Mouse (Mus musculus): ENCODE data around the gene Aup1. TPM values are rescaled to one million over a fixed set of nuclear protein-coding genes. Genes with fewer than 3 reads are reported as not detected.

Aup1 gene
- 269 and 309 TPM in 2 replicates for polyA plus RNA-seq (2012; rRNA removed)

DNA sequence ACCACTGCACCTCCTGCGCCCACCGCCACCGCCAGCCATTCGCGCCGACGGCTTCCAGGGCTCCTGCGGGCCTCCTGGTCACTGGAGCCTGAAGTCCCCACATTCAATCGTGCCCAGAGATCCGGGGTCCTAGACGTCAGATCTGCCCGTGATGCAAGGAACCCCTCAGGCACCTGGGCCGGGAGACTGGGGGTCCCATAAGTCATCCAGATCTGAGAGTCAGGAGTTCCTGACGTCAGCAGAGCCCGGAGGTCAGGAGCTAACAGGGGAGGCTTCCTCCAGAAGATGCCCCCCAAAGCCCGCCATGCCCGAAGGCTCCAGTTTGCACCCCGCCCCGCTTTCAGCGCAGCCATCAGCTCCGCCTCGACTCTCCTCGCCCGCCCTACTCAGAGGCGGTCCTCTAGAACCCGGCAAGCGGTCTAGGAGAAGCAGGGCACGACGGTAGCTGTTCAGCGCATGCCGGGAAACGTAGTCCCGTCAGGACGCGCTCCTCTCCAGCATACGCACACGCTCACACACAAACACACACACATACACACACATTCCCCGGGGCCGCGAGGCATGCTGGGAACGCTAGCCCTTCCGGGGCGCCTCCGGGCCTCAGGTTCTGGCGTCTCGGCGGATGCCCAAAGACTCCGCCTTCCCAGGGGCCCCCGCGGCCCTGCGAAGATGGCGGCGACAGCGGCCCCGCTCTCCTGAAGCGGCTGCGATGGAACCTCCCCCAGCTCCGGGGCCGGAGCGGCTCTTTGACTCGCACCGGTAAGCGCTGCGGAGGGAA lies at the start of gene Aup1:
TSS of gene Aup1 (plus strand) at position 448 of the 778 bp plus-strand sequence.
- peak; percentile 60 for DNase-seq (ENCODE audit: low read depth)

- DNase-seq (ENCODE audit: low read depth): no peak
Observed at GRCm38 (mm10) chr6:83004872-83005271, 49.4 kb upstream of the Aup1 start.

DNA sequence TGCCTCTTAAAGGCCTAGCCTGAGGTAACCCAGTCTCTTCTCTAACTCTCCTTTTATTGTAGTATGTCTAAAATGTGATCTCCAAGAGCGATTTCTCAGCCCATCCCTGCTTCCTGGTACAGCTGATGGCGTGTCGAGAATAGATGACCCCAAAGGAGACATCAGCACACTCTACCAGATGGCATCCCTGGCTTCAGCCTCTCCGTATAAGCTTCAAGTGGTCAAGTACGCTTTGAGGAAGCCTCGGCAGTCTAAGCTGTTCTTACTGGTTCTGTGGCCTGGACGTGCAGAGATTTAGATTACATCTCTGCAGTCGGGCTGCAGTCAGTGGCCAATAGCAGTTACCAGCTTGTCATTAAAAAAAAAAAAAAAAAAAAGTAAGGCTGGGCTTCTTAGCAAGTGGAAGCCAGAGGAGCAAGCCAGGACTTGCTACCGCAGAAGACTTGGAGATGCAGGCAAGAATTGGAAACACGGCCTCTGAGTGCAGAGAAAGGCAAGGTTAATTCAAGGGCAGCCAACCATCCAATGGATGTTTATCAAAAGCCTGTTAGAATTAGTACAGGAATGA lies 48.8 kb upstream of the Aup1 start:
- DNase-seq (ENCODE audit: low read depth): peak; percentile 27

- DNase-seq (ENCODE audit: low read depth): no peak
Observed at GRCm38 (mm10) chr6:83006114-83006513, 48.2 kb upstream of the Aup1 start.

GRCm38 (mm10) chr6:83008659-83009058 lies 45.7 kb upstream of the Aup1 start:
- no peak for DNase-seq (ENCODE audit: low read depth)

DNA sequence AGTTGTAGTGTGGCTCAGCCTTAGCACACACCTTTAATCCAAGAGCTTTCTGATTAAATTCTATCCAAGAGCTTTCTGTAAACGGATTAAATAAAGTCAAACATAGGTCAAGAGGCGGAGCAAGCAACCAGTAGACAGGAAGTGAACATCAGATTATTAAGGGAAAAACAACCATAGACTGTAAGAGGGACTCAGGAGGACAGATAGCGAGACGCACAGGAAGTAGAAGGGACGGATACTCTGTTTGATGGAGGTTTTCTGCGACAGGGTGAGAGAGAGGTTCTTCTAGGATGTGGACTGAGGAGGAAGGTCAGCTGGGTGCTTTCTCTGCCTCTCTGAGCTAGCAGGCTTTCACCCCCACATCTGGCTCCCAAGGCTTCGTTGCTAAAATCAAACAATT lies 44.3 kb upstream of the Aup1 start:
- DNase-seq (ENCODE audit: low read depth): no peak

- DNase-seq (ENCODE audit: low read depth): no peak
Observed at GRCm38 (mm10) chr6:83011255-83011654, 43.1 kb upstream of the Aup1 start.

DNA sequence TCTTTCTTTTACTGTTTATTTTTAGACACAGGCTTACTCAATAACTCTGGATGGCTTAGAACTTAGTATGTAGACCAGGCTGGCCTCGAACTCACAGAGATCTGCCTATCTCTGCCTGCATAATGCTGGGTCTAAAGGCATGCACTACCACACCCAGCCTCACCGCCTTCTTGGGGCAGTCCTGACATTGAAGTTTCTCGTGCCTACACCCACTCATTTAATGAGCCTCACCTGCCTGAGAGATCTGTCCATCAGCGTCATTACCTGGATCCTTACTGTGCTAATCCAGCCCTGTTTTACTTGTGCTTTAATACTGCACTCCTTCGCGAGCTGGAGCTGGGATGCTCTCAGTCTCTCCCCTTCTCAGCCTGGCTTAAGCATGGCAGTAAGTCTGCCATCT lies 42.6 kb upstream of the Aup1 start:
- no peak for DNase-seq (ENCODE audit: low read depth)

DNA sequence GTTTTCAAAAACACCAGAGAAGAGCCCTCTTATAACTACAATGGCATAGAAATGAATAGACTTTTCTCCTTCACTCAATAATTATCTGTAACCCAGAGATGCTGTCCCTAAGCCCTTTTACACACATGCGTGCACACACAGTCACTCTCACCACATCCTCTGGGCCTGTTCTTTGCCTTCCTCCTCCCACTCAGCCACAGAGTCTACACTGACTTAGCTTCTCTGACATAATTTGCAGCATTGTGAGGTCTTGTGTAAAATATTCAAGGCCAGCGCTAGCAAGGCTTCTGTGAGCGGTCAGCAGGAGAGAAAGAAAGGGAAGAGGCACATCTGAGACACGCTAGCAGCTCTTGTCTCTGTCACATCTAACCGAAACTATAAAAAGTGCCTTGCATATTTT lies 40.9 kb upstream of the Aup1 start:
- no peak for DNase-seq (ENCODE audit: low read depth)

GRCm38 (mm10) chr6:83014482-83015466 lies 39.5 kb upstream of the Aup1 start:
- DNase-seq (ENCODE audit: low read depth): no peak

DNA sequence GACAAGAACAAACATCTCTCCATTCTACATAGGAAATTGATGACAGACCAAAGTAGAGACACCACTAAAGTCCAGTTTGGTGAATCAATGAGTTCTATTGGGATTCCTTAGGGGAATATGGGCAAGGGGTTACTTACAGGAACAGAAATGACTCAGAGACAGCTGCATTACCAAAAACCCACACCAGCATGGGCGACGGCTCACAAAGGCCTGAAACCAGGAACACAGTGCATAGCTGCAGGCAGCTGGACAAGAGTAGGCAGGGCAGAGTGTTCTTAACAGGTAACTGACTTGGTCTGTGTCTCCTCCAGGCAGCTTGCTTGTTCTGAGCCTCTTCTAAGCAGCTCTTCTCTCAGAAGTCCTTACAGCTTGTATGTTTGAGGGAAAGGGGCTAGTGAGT lies 38.6 kb upstream of the Aup1 start:
- no peak for DNase-seq (ENCODE audit: low read depth)

DNA sequence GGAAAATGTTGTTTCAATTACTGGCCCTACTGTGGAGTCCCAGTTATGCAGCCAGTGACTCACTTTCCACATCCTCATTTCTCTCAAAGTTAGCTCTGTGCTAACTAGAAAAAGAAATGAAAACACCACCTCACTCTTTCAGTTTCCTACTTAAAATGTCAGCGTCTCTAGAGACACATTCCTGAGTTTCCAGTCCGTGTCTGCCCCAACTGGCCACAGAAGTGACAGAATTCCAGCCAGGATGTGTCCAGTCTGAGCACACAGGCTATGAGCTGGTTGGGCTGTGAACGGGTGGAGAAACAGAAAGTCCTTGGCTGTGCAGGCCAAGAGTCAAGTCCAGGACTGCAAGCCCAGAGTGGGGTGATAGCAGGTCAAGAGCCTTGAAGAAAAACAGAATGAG lies 37.1 kb upstream of the Aup1 start:
- no peak for DNase-seq (ENCODE audit: low read depth)

- DNase-seq (ENCODE audit: low read depth): no peak
Observed at GRCm38 (mm10) chr6:83019044-83019443, 35.3 kb upstream of the Aup1 start.

DNA sequence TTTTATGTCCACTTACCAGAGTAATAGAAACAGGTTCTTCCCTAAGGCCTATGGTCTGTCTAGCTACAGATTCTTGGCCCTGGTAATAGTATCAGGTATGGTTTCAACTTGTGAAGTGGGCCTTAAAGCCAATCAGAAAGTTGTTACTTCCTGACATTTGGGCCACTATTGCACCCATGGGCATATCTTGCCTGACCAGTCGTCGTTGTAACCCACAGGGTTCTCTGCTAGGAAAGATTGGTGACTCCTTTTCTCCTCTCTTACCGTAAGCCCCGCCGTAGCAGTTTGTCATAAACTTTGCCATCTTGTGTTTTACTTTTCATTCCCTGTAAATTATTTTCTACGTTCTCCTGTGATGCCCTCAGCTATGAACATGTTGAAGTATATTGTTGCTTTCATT lies 34.2 kb upstream of the Aup1 start:
- DNase-seq (ENCODE audit: low read depth): no peak

DNA sequence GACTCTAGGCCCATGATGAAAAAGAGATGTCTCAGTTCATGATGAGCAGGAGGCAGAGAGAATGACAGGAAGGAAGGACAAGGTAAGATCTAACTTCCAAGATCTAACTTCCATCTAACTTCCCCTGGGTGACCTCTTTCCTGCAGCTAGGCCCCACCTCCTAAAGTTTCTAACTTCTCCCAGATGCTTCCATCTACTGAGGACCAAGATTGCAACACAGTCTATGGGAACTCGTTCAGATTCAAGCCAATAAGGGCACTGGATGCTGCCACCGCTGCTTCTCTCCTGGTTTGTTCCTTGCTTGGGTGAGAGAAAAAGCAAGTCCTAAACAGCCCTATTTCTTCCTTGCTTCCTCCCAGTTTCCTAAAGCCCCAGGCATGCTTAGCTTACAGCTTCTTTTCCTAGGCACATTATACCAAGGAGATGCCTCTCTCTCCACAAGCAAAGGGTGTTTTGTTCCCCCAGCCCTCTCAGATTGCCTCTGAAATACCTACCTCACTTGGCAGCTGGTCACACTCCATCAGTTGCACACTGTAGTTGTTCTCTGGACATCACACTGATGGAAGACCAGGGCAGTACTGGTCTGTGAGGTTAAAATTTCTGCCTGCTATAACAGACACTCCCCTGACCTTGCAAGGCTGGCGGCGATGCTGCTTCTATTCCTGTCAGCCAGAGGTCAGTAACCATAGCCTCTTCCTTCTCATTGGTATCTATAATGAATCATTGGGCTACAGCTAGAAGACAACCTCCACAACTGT lies 33.3 kb upstream of the Aup1 start:
- DNase-seq (ENCODE audit: low read depth): no peak

GRCm38 (mm10) chr6:83023008-83023407 lies 31.3 kb upstream of the Aup1 start:
- no peak for DNase-seq (ENCODE audit: low read depth)

DNA sequence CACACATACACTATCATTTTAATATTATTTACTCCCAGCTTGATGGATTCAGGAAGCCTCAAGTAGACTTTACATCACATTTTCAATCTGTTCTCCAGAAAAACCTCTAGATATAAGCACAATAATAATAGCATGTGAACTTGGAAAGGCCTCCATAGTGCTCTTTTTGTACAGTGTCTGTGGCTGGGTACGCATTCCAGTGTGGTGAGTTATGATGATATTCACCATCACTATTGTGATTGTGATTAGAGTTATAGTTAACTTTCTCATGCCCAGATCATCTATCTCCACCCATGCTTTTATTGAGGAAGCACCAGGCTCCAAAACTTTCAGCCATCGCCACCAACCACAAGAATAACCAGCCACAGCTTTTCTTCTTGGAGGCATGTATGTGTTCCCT lies 30.5 kb upstream of the Aup1 start:
- DNase-seq (ENCODE audit: low read depth): no peak

GRCm38 (mm10) chr6:83024421-83024820 lies 29.9 kb upstream of the Aup1 start:
- DNase-seq (ENCODE audit: low read depth): no peak

GRCm38 (mm10) chr6:83025221-83025620 lies 29.1 kb upstream of the Aup1 start:
- DNase-seq (ENCODE audit: low read depth): no peak

GRCm38 (mm10) chr6:83027293-83027692 lies 27.0 kb upstream of the Aup1 start:
- no peak for DNase-seq (ENCODE audit: low read depth)

DNA sequence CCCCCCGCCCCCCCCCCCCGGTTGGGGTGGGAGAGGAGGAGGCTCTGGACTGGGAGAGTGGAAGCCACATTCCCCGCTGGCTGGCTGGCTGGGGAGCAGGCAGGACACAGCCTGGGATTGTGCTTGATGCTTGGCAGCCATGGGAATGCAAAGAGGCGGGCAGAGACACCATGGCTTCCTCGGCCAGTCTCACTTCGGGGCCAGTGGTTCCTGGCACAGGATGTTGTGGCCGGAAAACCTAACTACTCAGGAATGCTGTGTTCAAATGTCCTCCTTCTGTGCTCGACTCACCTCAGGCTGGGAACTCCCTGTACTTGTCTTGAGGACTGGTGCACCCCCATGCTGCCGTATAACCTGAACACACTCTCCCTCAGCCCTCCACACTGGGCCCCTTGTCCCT lies 26.6 kb upstream of the Aup1 start:
- no peak for DNase-seq (ENCODE audit: low read depth)

GRCm38 (mm10) chr6:83029777-83030176 lies 24.5 kb upstream of the Aup1 start:
- no peak for DNase-seq (ENCODE audit: low read depth)
